Mouse (Mus musculus): Measurements from ENCODE around the gene Mmp15.
"Not testable (repeated sequence)": the region's sequence is repeated elsewhere in the genome, so short reads cannot be mapped to it uniquely, and the experiment has no call there.

The Mmp15 gene

GRCm38 (mm10) chr8:95377863-95378291, 25.8 kb downstream of the Mmp15 start:
- DNase-seq, result no peak

DNA sequence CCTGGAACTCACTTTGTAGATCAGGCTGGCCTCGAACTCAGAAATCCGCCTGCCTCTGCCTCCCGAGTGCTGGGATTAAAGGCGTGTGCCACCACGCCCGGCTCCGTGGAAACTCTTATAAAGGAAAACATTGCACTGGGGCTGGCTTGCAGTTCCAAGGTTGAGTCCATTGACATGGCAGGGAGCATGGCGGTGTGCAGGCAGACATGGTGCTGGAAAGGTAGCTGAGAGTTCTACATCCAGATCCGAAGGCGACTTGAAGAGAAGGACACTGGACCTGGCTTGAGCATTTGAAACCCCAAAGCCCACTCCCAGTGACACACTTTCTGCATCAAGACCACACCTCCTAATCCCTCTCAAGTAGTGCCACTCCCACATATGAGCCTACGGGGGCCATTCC, 26.9 kb downstream of the Mmp15 start:
- DNase-seq, result not testable (repeated sequence)

- DNase-seq, result no peak
Measured at GRCm38 (mm10) chr8:95380953-95381352, 28.9 kb downstream of the Mmp15 start.

- DNase-seq, result no peak
Measured at GRCm38 (mm10) chr8:95381595-95381994, 29.5 kb downstream of the Mmp15 start.

GRCm38 (mm10) chr8:95384501-95384900, 32.4 kb downstream of the Mmp15 start:
- no peak for DNase-seq

DNA sequence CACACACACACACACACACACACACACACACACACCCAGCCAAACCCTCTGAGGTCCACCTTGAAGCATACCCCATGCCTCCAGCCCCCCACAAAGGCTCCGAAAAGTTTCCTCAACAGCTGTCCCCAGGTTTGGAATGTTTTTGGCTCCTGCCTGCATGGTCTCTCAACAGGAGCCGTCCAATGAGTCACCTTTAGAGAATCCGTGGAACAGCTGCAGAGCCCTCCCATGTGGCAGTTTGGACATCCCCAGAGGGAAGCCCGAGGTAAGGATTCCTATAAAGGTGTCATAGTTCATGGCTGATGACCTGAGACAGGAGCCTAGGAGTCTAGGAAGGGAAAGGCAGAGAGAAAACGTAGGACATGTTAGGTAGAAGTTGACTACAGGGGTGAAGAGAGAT, 34.0 kb downstream of the Mmp15 start:
- no peak for DNase-seq

DNA sequence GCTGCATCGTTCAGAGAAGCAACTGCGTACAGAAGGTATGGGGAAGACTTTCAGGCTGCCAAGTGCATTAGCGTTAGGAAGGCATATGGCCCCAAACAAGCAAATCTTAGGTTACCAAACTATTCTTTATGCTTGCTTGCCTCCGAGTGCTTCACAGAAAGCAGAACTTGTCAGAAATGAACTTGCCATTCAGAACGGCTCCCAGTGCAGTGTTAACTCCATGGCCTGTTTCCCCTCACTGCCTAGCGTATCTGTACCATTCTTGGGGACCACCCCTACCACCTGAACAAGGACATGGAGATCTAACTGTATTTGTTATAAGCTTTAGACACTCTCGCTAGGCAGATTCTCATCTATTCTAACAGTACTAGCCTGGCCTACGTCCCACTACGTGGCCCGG, 35.2 kb downstream of the Mmp15 start:
- DNase-seq, result no peak

GRCm38 (mm10) chr8:95387936-95388335, 35.9 kb downstream of the Mmp15 start:
- no peak for DNase-seq

DNA sequence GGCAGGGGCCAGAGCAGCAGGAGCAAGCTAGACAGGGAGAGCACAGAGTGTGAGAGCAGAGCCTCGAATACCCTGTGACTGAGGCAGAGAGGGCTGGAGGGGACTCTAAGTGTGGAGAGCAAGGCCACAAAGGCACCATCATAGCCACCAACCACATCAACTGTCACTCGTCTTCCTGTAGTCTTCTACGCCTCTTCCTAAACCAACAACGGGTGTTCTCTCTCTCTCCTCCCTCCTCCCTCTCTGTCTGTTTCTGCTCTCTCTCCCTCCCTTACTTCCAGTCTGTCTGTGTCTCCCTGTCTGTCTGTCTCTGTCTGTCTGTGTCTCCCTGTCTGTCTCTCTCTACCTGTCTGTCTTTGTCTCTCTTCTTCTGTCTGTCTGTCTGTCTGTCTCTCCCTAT, 38.2 kb downstream of the Mmp15 start:
- no peak for DNase-seq

- DNase-seq, result no peak
Measured at GRCm38 (mm10) chr8:95391101-95391500, 39.0 kb downstream of the Mmp15 start.

DNA sequence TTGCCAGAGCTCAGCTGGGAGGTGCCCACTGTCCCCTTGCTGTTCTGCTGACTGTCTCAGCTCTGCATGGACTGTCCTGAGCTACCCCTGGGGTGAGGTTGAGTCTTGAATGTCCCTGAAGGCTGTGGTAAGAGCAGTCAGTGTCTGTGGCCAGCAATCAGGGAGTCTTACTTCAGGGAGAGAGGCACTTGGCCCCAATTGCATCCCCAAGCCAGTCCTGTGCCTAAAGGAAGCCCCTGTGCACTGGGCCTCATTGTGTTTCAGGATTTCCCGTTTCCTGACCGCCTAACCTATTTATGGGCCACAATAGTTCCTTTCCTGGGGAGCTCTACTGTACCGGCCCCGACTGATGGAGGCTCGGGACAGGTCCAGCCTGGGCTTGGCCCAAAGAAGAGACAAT, 40.5 kb downstream of the Mmp15 start:
- no peak for DNase-seq

DNA sequence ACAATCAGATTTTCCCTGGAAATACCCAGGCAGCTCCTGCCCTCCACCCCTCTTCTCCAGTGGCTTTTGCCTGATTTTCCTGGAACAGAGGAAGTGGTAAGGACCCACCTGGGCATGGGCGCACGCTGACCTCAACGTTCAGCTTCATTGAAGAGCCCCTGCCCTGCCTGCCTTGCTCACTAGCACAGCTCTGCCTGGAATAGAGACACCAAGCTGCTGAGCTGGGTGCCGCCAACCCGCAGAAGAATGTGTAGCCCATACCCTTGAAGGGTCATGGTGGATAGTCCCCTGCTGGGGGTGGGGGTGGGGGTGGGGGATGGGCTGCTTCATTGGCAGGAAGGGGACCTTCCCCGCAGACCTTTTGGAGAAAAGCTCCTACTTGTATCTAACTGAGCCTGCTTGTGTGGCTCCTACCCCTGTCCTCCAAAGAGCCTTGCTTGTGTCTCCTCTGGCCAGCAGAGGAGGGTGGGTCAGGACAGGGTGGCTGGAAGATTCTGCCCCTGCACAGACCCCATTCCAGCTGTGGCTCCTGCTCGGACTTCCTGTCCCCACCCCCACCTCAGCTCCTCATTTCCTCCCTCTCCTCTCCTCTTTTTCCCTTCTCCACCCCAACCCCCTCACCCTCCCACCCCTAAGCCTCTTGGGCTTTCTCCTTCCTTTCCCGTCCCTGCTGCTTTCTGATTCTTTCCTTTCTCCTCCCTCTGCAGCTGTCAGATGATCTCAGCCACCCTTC, 43.3 kb downstream of the Mmp15 start:
- no peak for DNase-seq

- no peak for DNase-seq
Measured at GRCm38 (mm10) chr8:95396752-95397151, 44.7 kb downstream of the Mmp15 start.

GRCm38 (mm10) chr8:95397201-95397600, 45.1 kb downstream of the Mmp15 start:
- DNase-seq, result no peak

GRCm38 (mm10) chr8:95399131-95399530, 47.1 kb downstream of the Mmp15 start:
- DNase-seq, result no peak

DNA sequence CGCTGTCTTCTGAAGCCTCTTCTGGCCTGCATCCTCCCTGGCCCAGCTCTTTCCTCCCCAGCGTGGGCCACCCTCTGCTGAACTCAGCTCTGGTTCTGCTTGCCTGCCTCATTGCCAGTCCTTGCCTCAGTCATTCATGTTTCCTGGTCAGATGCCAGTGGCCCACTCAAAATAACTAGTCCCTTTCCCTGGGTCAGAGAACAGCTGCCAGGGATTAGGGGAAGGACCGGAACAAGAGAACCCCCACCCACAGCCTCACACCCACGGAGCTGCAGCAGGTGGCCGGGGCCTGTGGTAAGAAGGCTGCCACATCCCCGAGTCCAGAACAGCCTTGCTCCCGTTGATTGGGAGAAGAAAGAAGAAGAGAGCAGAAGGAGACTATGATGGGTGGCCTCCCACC, 49.0 kb downstream of the Mmp15 start:
- no peak for DNase-seq

DNA sequence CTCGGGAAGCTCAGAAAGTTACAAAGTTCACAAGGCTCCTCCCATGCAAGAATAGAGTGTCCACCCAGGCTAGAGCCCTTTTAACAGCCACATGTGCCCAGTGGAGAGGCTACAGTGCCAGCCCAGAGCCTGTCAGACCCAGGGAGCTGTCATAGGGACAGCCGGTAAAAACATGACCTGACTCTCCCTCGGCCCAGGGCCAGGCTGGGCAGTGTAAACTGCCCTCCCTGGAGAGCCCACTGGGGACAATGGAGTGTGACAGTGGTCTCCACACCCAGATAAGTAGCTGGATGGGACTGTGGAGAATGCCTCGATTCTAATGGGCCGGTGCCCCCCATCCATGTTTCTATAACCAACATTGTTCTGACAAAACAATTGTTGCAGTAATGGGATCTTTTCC, 57.5 kb downstream of the Mmp15 start:
- no peak for DNase-seq

DNA sequence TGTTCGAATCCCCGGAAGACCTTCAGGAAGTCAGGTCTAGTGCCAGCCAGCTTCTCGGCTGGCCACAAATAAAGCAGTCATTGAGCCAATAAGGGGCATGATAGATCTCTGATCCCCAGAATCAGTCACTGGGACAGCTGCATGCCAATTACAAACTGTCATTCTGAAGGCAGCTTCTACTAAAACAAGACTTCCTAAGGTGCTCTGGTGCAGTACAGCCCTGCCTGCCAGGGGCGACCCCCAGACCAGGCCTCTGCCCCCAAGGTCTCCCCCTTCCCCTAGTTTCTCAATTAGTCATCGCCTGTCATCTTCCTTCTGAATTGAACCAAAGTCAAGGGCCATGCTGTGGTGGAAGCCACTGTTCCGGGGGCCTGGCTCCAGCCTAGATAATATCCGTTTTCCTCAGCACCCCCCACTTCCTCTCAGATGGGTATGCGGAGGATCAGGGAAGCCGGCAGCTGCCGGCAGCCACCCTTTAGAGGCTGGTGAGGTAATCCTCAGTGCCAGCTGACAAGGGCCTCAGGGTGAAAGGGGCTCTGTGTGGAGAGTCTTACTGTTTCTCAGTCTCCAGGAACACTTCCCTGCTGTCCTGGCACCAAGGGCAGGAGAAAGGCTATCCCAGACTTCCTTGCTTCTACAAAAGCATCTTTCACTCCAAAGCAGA, 59.4 kb downstream of the Mmp15 start:
- DNase-seq, result no peak

DNA sequence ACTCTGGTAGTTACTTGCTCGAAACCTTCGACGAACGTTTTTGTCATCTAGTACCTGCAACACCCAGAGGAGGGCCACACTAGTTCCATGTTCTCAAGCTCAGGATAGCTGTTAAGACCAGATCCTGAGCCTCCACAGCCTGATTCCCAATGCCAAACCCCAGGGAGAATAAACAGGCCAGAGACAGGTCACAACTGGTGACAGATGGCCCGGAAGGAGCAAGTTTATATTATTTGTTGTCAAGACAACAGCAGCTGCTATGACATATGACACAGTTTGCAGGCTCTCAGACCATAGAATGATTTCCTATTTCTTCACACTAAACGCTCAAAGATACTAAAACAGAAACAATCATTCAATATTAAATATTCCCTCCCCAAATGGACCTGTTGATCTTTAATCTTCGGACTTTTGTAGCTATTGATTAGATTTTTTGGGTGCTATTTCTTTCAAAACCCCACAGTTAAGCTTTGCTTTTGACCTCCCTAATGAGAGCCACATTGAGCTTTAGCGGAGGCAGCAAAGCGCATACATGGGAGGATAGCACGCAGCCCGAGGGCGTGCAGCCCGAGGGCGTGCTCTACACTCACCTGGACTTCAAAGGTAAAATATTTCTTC, 70.2 kb downstream of the Mmp15 start:
- no peak for DNase-seq

Measured in right cerebral cortex, postnatal 4 days (tissue).